Mouse (Mus musculus) heart, embryonic 15.5 days (tissue): ENCODE results near the gene Rab11fip3. TPM values are rescaled to one million over a fixed set of nuclear protein-coding genes. Genes with fewer than 3 reads are reported as not detected.
A peak's percentile ranks its signal among the peaks of the same experiment; 100 is the strongest.

Source experiments
- ATAC-seq: fragments of 200-750 bp; cut with Nextera tagmentation; replicated peaks from 2 replicates; pipeline ENCODE4 v1.8.0; 2017; ENCODE audit warnings: low read depth, moderate TSS enrichment; ENCODE audit not compliant: insufficient number of reproducible peaks, insufficient read depth, low FRiP score
- H3K27ac ChIP-seq: fragments of 300-500 bp; sonication (generic); 2 replicates; pipeline ENCODE4 v1.5.1; 2015; ENCODE audit warnings: mild to moderate bottlenecking, inconsistent platforms
- H3K27me3 ChIP-seq: fragments of 300-500 bp; sonication (generic); 2 replicates; pipeline ENCODE4 v1.6.1; 2015; ENCODE audit warnings: inconsistent platforms
- H3K36me3 ChIP-seq: fragments of 300-500 bp; sonication (generic); 2 replicates; pipeline ENCODE4 v1.6.1; 2015; ENCODE audit warnings: mild to moderate bottlenecking, inconsistent platforms
- H3K4me1 ChIP-seq: fragments of 300-500 bp; sonication (generic); replicated peaks from 2 replicates; pipeline ENCODE4 v1.6.1; 2015; ENCODE audit warnings: inconsistent platforms
- H3K4me2 ChIP-seq: fragments of 300-500 bp; sonication (generic); 2 replicates; pipeline ENCODE4 v1.6.1; 2015; ENCODE audit warnings: inconsistent platforms, mild to moderate bottlenecking, moderate library complexity
- H3K4me3 ChIP-seq: fragments of 300-500 bp; sonication (generic); 2 replicates; pipeline ENCODE4 v1.5.1; 2015; ENCODE audit warnings: mild to moderate bottlenecking, inconsistent platforms
- H3K9ac ChIP-seq: fragments of 300-500 bp; sonication (generic); 2 replicates; pipeline ENCODE4 v1.6.1; 2015; ENCODE audit warnings: mild to moderate bottlenecking, inconsistent platforms
- H3K9me3 ChIP-seq: fragments of 300-500 bp; sonication (generic); replicated peaks from 2 replicates; pipeline ENCODE4 v1.6.1; 2016; ENCODE audit warnings: inconsistent platforms
- WGBS: fragments of 180-500 bp; shearing (Covaris S2); methylation state at CpG from one replicate; pipeline ENCODE4 v1.1.7; 2015; ENCODE audit warnings: mixed read lengths; 5-methylcytosine and 5-hydroxymethylcytosine counted together
- polyA plus RNA-seq: library from polyadenylated mRNA; unstranded; fragments of >200 nt; fragmentation: Nextera tagmentation; extraction: Ambion mirVana; gene quantifications from 2 replicates; pipeline ENCODE4 v1.2.1, GENCODE M21; 2015

The Rab11fip3 gene
- polyA plus RNA-seq, 1 experiment from 2014 or later, result 10.2 TPM

- Histone ChIP-seq H3K36me3 (no peaks in the 10 kb centered on the region), H3K4me2 (no peak overlapping the region), H3K4me1 (peaks cover 23% of the 10 kb centered on the region), H3K27ac (no peak overlapping the region), H3K27me3 (no peaks in the 10 kb centered on the region), H3K9ac (no peak overlapping the region), H3K4me3 (no peak overlapping the region), H3K9me3 (no peaks in the 10 kb centered on the region)
- no peak for ATAC-seq
- WGBS, result 64% methylated on average over 9 of the region's 9 CpGs
Observed at GRCm38 (mm10) chr17:25943769-25944168, 125.6 kb downstream of the Rab11fip3 start.

- WGBS, result 77% methylated on average over 3 of the region's 3 CpGs
- no peak overlapping the region for H3K27ac ChIP-seq
- no peaks in the 10 kb centered on the region for H3K36me3 ChIP-seq
- no peak overlapping the region for H3K4me2 ChIP-seq
- no peak for ATAC-seq
- H3K27me3 ChIP-seq, result no peaks in the 10 kb centered on the region
- peaks cover 23% of the 10 kb centered on the region for H3K4me1 ChIP-seq
- no peak overlapping the region for H3K4me3 ChIP-seq
- H3K9ac ChIP-seq, result no peak overlapping the region
- no peaks in the 10 kb centered on the region for H3K9me3 ChIP-seq
Observed at GRCm38 (mm10) chr17:25943221-25943620, 126.1 kb downstream of the Rab11fip3 start.

DNA sequence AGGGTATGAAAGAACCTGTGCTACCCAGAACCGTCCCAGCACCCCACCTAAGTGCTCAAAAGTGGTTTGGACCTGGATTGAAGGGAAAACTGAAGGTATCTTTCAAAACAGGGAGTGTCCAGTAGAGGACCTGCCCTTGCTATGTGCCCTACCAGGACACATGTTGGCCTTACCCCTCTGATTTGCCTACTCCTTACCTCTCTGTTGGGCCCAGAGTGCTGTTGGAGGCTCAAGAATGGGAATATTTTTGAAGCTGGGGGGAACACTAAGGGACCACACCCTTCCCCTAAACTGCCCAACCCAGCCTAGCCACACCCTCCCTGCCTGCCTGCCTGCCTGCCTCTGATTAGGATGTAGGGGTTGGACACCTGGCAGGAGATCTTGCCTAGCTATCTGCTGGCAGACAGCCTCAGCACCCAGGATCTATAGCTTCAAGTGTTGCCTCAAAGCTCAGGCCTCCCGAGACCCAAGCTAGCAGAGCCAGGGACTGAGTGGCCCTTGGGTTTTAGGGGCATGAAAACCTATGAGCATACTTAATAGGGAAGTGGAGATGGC is 126.7 kb downstream of the Rab11fip3 start:
- ATAC-seq, result no peak
- H3K9ac ChIP-seq, result no peak overlapping the region
- WGBS, result 77% methylated on average over 2 of the region's 2 CpGs
- no peak overlapping the region for H3K4me2 ChIP-seq
- no peaks in the 10 kb centered on the region for H3K36me3 ChIP-seq
- peak overlapping the region; percentile 91; the same call in 1 of the 2 replicates for H3K4me3 ChIP-seq
- no peaks in the 10 kb centered on the region for H3K9me3 ChIP-seq
- peaks cover 23% of the 10 kb centered on the region for H3K4me1 ChIP-seq
- H3K27me3 ChIP-seq, result no peaks in the 10 kb centered on the region
- no peak overlapping the region for H3K27ac ChIP-seq

DNA sequence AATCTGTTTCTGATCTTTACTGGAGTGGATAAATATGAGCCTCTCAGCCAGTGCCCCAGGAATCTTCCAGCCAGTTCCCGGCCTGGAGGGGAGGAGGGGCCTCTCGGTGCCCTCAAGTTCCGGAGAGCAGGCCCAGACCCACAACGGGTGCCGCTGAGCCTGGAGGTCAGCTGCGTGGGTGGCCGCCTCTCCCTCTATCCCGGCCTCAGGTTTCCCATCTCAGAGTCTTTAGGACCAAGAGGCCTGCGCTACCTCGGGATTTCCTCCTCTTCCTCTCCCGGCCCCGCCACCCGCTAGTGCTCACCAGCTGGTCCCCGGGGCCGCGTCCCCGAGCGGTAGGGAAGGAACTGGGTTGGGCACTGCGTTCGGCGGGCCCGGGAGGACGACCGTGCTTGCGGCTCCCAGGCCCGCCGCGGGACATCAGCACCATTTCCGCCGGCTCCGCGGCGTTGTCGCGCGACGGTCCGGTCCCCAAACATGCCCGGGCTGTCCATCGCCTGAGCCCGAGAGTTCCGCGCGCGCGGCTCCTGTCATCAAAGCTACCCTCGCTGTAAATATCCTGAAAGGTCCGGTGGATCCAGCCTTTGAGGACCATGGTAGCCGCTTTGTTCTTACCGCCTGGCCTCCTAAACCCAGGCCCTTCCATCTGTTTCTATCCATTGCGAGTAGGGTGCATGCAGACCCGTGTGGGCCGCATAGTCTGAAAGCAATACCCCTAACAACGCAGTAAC is 127.7 kb downstream of the Rab11fip3 start:
- Histone ChIP-seq H3K27ac (peak overlapping the region; percentile 89), H3K4me3 (peak overlapping the region; percentile 91), H3K4me1 (peaks cover 23% of the 10 kb centered on the region), H3K4me2 (peak overlapping the region; percentile 76), H3K9me3 (no peaks in the 10 kb centered on the region), H3K36me3 (peaks cover 8% of the 10 kb centered on the region), H3K27me3 (no peaks in the 10 kb centered on the region), H3K9ac (peak overlapping the region; percentile 92)
- ATAC-seq, result peak; percentile 45
- 3% methylated on average over 54 of the region's 54 CpGs for WGBS

Other genes with a start within 250 kb of the Rab11fip3 start
- 12.7 and 19.8 TPM in 2 replicates for gene Wdr24, start 245.9 kb downstream of the Rab11fip3 start, polyA plus RNA-seq
- gene Jmjd8, start 240.7 kb downstream of the Rab11fip3 start, polyA plus RNA-seq, result 30.9 and 36.6 TPM in 2 replicates
- gene Stub1, start 236.2 kb downstream of the Rab11fip3 start, polyA plus RNA-seq, result 251 and 301 TPM in 2 replicates
- gene Rhbdl1, start 232.3 kb downstream of the Rab11fip3 start, polyA plus RNA-seq, result 1.4 and 1.7 TPM in 2 replicates
- gene Gm20683, start 227.8 kb downstream of the Rab11fip3 start, polyA plus RNA-seq, result 1.7 and 3.0 TPM in 2 replicates
- 24.2 and 26.1 TPM in 2 replicates for gene Rhot2, start 224.7 kb downstream of the Rab11fip3 start, polyA plus RNA-seq
- gene Wdr90, start 208.1 kb downstream of the Rab11fip3 start, polyA plus RNA-seq, result 12.1 and 18.5 TPM in 2 replicates
- 176 and 203 TPM in 2 replicates for gene Mcrip2, start 200.8 kb downstream of the Rab11fip3 start, polyA plus RNA-seq
- gene Mettl26, start 194.5 kb downstream of the Rab11fip3 start, polyA plus RNA-seq, result 29.3 and 35.1 TPM in 2 replicates
- gene Wfikkn1, start 188.7 kb downstream of the Rab11fip3 start, polyA plus RNA-seq, result 0.24 and 0.28 TPM in 2 replicates
- 12.1 and 18.0 TPM in 2 replicates for gene Rab40c, start 149.8 kb downstream of the Rab11fip3 start, polyA plus RNA-seq
- 52.9 and 63.0 TPM in 2 replicates for gene Pigq, start 124.6 kb downstream of the Rab11fip3 start, polyA plus RNA-seq
- gene Nhlrc4, start 124.6 kb downstream of the Rab11fip3 start, polyA plus RNA-seq, result 0.08 and 0.16 TPM in 2 replicates
- 0.05 TPM in 1 of 2 replicates, not detected in the other for gene A930017K11Rik, start 117.0 kb downstream of the Rab11fip3 start, polyA plus RNA-seq
- 9.3 and 13.5 TPM in 2 replicates for gene Capn15, start 83.8 kb downstream of the Rab11fip3 start, polyA plus RNA-seq
- 36.0 and 36.9 TPM in 2 replicates for gene Decr2, start 20.8 kb upstream of the Rab11fip3 start, polyA plus RNA-seq
- gene Nme4, start 26.0 kb upstream of the Rab11fip3 start, polyA plus RNA-seq, result 48.8 and 61.8 TPM in 2 replicates
- 0.77 and 1.3 TPM in 2 replicates for gene Tmem8, start 43.7 kb upstream of the Rab11fip3 start, polyA plus RNA-seq
- gene Mrpl28, start 53.9 kb upstream of the Rab11fip3 start, polyA plus RNA-seq, result 195 and 202 TPM in 2 replicates
- gene Axin1, start 69.1 kb upstream of the Rab11fip3 start, polyA plus RNA-seq, result 8.8 and 12.5 TPM in 2 replicates
- 0.25 and 0.76 TPM in 2 replicates for gene Pdia2, start 129.5 kb upstream of the Rab11fip3 start, polyA plus RNA-seq
- gene Rgs11, start 133.4 kb upstream of the Rab11fip3 start, polyA plus RNA-seq, result 4.5 and 5.7 TPM in 2 replicates
- gene Arhgdig, start 138.2 kb upstream of the Rab11fip3 start, polyA plus RNA-seq, result 3.7 and 6.0 TPM in 2 replicates
- gene Fam234a, start 174.7 kb upstream of the Rab11fip3 start, polyA plus RNA-seq, result 44.3 and 47.5 TPM in 2 replicates
- gene Luc7l, start 183.3 kb upstream of the Rab11fip3 start, polyA plus RNA-seq, result 53.4 and 55.3 TPM in 2 replicates